Mouse (Mus musculus) heart, postnatal 10 days (tissue): ENCODE data around the gene Mlc1. TPM values are rescaled to one million over a fixed set of nuclear protein-coding genes. Genes with fewer than 3 reads are reported as not detected.

Source experiments
- DNase-seq, 2 experiments: peaks; one replicate each; pipeline ENCODE4 v3.0.0; 2021
- intact Hi-C: fragments of 180-260 bp; cut with DNase I; formaldehyde crosslinking; loops from one replicate; pipeline ENCODE4 v1.15.1; 2025
- total RNA-seq, 2 experiments: library from RNA; stranded (reverse); gene quantifications; 2 replicates each; pipeline ENCODE4 v1.2.3; 2021

The Mlc1 gene
- not detected for total RNA-seq

DNA sequence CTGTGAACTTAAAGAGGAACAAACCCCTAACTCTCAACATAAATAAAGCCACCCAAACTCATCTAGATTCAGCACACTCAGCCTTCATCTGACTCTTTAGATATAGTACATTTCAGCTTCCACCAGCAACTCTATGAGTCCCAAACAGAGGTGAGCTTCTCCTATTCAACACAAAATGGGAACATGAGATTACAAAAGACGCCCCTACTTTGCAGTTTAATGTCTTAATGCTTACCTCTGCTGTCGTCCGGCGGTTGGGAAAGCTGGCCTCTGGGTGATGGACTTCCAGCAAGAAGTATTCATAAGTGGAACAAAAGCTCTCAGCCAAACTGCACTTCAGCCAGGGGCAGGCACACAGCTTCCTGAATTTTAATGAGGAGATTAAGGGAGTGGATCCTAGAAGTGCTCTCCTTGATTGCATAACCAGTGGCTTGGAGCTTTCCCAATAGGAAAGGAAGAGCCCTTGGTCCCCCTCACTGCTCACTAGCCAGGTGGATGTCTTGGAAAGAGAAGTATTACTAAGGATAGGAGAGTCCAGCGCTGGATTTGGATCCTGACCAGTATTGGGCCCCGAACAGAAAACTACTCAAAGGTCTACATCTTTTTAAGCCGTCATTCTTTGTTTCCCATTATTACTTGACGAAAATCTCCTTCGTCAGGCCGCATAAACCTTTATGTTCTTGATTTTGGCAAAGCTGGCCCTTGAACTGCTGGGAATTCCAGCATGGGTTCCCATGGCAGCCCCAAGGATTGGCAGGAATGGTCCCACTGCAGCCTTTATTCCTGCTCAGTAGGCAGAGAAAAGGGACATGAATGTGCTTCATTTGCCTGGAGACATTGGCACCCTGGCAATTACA, at the start of gene Mlc1:
Gene Mlc1, minus strand, starts transcription at position 727 of the 857 bp plus-strand sequence.
- DNase-seq, result no peak
- intact Hi-C loops, result no loop called here

DNA sequence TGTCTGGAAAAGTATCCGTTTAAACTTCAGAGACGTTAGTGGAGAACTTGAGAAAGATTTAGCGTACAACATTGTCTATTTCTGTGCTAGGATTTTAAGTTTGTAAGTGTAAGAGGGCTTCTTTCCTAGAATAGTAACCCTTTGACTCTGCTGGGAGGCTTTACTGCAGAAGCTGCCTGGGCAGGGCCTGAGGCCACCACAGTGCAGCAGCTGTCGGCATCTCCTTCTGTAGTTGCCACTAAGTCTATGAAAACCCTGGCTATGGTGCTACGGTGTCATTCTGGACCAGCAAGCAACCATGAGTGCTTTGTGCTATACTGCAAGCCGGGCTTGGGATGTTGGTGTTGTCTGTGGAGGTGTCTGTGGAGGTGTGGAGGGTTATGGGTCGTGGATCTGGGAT, 41.7 kb upstream of the Mlc1 start:
- intact Hi-C loops, result no loop called here
- DNase-seq, result no peak

- intact Hi-C loops, result no loop called here
- peak; percentile 75 to 80 for DNase-seq
These were observed 41.3 kb upstream of the Mlc1 start for GRCm38 (mm10) chr15:89020085-89020484.

DNA sequence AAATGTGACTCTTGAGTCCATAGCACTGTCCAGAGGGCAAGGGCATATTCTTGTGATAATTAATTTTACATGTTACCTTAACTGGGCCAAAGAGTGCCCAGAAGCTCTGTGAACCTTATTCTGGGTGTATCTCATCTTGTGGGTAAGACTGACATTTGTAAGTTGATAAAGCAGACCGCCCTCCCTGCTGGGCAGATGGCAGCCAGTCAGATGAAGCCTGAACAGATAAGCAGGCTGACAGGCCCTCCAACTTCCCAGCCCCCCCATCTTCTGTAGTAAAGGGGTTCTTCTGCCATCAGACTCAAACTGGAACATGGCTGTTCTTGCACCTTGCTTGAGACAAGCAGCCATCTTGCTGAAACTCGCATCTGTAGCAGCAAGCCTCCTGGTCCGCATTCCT, 37.9 kb upstream of the Mlc1 start:
- intact Hi-C loops, result no loop called here
- DNase-seq, result no peak

GRCm38 (mm10) chr15:89007781-89008180, 29.0 kb upstream of the Mlc1 start:
- intact Hi-C loops, result no loop called here
- DNase-seq, result no peak

DNA sequence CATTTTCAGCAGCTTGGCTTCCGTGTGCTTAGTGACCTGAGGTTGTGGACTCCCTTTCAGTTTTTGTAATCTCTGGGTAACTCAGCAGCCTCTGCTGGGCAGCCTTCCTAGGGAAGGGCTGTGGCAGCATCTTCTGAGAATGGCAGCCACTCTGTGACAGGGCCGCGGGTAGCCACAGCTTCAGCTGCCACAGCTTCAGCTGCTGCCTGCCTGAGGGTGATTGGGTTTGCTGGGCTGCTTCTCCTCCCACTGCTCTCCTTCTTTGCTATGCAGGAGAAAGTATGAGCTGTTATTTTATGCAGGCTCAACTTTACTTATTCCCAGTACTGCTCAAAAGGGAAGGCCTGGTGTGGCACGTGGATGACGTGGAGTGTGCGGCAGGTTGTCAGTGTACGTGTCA, 28.2 kb upstream of the Mlc1 start:
- intact Hi-C loops, result no loop called here
- no peak for DNase-seq

- intact Hi-C loops, result no loop called here
- no peak for DNase-seq
These were observed 22.4 kb upstream of the Mlc1 start for GRCm38 (mm10) chr15:89001245-89001644.

DNA sequence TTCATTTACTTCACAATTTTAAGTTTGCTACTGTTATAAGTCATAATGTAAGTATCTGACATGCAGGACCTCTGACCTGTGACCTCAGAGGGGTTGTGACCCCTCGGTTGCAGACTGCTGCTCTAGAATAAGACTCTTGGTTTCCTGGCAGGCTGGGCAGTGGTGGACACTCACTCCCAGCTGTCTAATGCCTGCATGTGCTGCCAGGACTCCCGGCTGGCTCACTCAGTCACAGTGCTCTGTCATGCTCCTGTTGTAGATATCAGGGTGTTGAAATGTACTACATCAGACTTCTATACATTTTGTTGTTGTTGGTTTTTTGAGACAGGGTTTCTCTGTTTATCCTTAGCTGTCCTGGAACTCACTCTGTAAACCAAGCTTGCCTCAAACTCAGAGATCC, 21.6 kb upstream of the Mlc1 start:
- intact Hi-C loops, result no loop called here
- DNase-seq, result no peak

DNA sequence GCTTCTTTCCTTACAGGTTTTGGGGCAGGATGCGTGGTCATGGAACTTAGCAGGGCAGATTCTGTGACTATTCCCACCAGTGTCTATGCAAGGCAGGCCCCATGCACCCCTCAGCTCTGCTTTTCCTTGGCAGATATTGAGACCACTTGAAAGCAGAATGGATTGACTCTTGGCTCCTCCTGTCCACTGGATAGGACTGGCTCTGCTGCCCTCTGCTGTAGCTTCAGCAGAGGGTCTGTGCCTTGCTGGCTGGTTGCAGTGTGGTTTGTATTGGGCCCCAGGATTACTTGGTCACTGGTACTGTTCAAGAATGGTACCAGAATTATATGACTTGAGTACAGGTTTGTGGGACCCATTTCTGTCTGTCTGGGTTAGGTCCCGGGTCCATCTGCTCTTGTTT, 20.3 kb upstream of the Mlc1 start:
- intact Hi-C loops, result loop anchor here (5.0 kb wide), 1 partner anchor 172 kb away; no protein-coding TSS in a partner anchor
- peak; percentile 26 to 33 for DNase-seq

GRCm38 (mm10) chr15:88998636-88999035, 19.8 kb upstream of the Mlc1 start:
- intact Hi-C loops, result loop anchor here (5.0 kb wide), 1 partner anchor 171 kb away; no protein-coding TSS in a partner anchor
- no peak for DNase-seq

DNA sequence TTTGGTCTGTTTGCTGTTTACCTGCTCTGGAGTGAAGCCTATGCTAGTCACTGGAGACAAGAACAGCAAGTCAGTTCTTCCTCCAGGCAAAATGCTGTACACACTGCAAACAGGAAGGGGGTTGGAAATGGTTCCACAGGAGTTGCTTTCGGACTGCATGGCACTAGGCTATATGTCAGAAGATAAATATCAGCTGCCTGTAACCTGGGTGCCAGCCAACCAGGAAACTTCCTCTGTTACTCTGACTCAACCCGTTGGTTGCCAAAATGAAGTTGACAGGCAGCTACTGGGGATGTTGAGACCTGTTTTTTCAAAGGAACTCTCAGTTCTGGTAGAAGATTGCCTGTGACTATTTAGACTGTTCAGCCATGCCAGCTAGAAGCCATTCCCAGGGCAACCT, 10.4 kb upstream of the Mlc1 start:
- DNase-seq, result no peak
- intact Hi-C loops, result no loop called here

GRCm38 (mm10) chr15:88982534-88983079, 3.8 kb upstream of the Mlc1 start, which contains the start of gene Mov10l1:
Gene Mov10l1, plus strand, starts transcription at chr15:88982909.
- intact Hi-C loops, result no loop called here
- DNase-seq, result no peak

- no peak for DNase-seq
- intact Hi-C loops, result no loop called here
These were observed 285 bp upstream of the Mlc1 start for GRCm38 (mm10) chr15:88979138-88979446.

- DNase-seq, result no peak
These were observed 6.5 kb downstream of the Mlc1 start for GRCm38 (mm10) chr15:88972300-88972699.

DNA sequence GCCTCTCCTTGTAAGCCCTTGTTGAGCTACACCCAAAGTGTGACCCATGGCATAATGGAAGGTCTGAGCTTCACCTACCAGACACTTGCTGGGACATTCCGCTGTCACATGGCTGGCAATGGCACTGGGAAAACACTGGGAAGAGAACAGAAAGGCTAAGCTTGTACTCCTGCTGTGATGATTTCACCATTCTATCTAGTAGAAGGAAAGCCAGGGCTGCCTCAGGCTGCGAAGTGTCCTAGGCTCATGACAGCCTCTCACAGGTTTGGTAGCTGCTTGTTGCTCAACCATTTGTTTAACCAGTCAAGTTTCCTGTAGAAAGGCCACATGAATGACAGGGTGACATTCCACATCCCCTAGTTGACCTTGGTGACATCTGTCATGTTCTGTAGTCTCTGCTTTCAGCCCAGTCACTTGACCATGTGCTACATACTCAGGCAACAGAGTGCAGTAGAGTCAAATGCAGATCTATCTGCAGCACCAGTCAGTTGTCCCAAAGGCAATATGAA, 14.7 kb downstream of the Mlc1 start:
- DNase-seq, result no peak
- intact Hi-C loops, result no loop called here

More at GRCm38 (mm10) chr15:88972300-88972699, 6.5 kb downstream of the Mlc1 start:
- intact Hi-C loops, result no loop called here

DNA sequence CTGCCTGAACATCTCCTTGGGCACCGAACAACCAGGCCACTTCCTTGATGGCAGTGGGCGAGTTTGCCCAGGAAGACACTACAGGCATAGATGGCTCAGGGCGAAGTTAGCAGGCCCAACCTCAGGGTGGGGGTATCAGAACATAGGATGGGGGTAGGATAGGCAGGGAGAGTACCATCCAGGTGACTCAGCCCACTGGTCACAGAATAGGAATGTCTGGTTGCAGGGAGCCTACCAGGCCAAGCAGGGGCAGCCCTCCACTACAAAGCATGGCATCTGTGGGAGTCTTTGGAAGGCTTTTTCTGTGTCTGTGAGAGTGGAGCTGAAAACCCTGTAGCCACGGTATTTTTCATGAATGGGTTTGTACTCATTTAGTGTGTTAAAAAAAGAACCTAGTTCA, 21.3 kb downstream of the Mlc1 start:
- intact Hi-C loops, result no loop called here
- no peak for DNase-seq

GRCm38 (mm10) chr15:88955342-88955741, 23.5 kb downstream of the Mlc1 start:
- DNase-seq, result no peak
- intact Hi-C loops, result no loop called here

GRCm38 (mm10) chr15:88954368-88955072, 24.3 kb downstream of the Mlc1 start, which contains the start of gene Ttll8:
Gene Ttll8, minus strand, starts transcription at chr15:88954418.
- intact Hi-C loops, result no loop called here
- DNase-seq, result peak in 1 of 2 experiments; percentile 9

DNA sequence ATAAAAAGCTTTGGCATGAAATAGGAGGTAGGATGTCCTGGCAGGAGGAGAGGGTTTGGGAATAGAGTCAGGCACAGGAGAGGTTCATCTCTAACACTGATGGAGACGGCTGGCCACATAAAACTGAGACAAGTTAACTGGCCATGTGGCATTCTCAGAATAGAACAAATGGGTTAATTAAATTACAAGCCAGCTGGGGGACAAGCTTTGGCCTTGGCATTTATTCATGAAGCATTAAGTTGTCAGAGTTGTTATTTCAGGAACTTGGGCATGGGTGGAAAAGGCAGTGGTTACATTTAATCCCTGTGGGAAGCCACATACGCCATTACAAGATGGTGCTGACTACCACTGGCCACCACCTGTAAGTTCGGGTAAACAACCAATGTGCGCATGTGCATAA, 27.6 kb downstream of the Mlc1 start:
- intact Hi-C loops, result no loop called here
- DNase-seq, result no peak

DNA sequence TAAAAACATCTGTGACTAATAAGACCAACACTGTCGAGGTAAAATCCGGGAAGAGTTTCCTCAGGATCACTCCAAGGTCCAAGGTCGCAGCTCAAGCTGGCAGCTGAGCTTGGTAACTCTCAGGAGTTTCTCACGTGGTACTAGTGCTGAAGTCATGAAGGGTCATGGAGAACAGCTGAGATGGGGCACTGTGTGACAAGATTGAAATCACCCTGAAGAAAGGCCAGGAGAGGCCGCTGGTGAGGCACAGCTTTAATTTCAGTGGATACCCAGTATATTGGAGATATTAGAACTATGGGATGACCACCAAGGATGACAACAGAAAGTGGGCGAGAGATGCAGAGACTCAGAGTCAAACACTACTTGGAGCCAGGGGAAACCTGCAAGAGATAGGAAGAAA, 32.0 kb downstream of the Mlc1 start:
- intact Hi-C loops, result no loop called here

GRCm38 (mm10) chr15:88943896-88944551, 34.8 kb downstream of the Mlc1 start:
- no peak for DNase-seq
- intact Hi-C loops, result no loop called here

More for the DNA sequence above, 32.0 kb downstream of the Mlc1 start:
- no peak for DNase-seq
